Mouse (Mus musculus) lung, embryonic 14.5 days (tissue): Measurements from ENCODE around the gene Echs1. TPM values are rescaled to one million over a fixed set of nuclear protein-coding genes. Genes with fewer than 3 reads are reported as not detected.
"Not testable (repeated sequence)": the region's sequence is repeated elsewhere in the genome, so short reads cannot be mapped to it uniquely, and the experiment has no call there.

Source experiments
- ATAC-seq: fragments of 200-750 bp; cut with Nextera tagmentation; 2 replicates; pipeline ENCODE4 v1.8.0; 2017; ENCODE audit warnings: mild to moderate bottlenecking, moderate TSS enrichment, moderate library complexity; ENCODE audit not compliant: insufficient read depth
- DNase-seq: peaks from one replicate; pipeline ENCODE4 v3.0.0-alpha.2; 2015
- H3K27ac ChIP-seq: fragments of 300-500 bp; sonication (generic); 2 replicates; pipeline ENCODE4 v1.5.1; 2014; ENCODE audit warnings: low read depth, mild to moderate bottlenecking, moderate library complexity
- H3K27me3 ChIP-seq: fragments of 300-500 bp; sonication (generic); 2 replicates; pipeline ENCODE4 v1.6.1; 2014; ENCODE audit warnings: low read length, control low read depth; ENCODE audit not compliant: insufficient read depth
- H3K36me3 ChIP-seq: fragments of 300-500 bp; sonication (generic); 2 replicates; pipeline ENCODE4 v1.6.1; 2014; ENCODE audit warnings: control low read depth; ENCODE audit not compliant: insufficient read depth
- H3K4me1 ChIP-seq: fragments of 300-500 bp; sonication (generic); 2 replicates; pipeline ENCODE4 v1.6.1; 2014; ENCODE audit warnings: antibody characterized with exemption, control low read depth; ENCODE audit not compliant: insufficient read depth
- H3K4me2 ChIP-seq: fragments of 300-500 bp; sonication (generic); 2 replicates; pipeline ENCODE4 v1.6.1; 2014; ENCODE audit warnings: mild to moderate bottlenecking
- H3K4me3 ChIP-seq: fragments of 300-500 bp; sonication (generic); 2 replicates; pipeline ENCODE4 v1.5.1; 2014; ENCODE audit warnings: low read depth, low read length
- H3K9ac ChIP-seq: fragments of 300-500 bp; sonication (generic); 2 replicates; pipeline ENCODE4 v1.6.1; 2014
- H3K9me3 ChIP-seq: fragments of 300-500 bp; sonication (generic); 2 replicates; pipeline ENCODE4 v1.6.1; 2016; ENCODE audit warnings: low read depth, low read length, control low read depth
- CTCF ChIP-seq: IDR thresholded peaks from 2 replicates; pipeline ENCODE4 v1.5.1; 2016; ENCODE audit warnings: antibody characterized with exemption, low read depth
- WGBS: fragments of 180-500 bp; shearing (Covaris S2); extraction: QIAGEN DNeasy Blood & Tissue Kit; methylation state at CpG from one replicate; pipeline ENCODE4 v1.1.7; 2014; 5-methylcytosine and 5-hydroxymethylcytosine counted together
- polyA plus RNA-seq: library from polyadenylated mRNA; unstranded; fragments of >200 nt; fragmentation: Nextera tagmentation; extraction: Ambion mirVana; gene quantifications from 2 replicates; pipeline ENCODE4 v1.2.1, GENCODE M21; 2014

Gene Echs1
- polyA plus RNA-seq, 1 experiment from 2014 or later: 148 TPM

DNA sequence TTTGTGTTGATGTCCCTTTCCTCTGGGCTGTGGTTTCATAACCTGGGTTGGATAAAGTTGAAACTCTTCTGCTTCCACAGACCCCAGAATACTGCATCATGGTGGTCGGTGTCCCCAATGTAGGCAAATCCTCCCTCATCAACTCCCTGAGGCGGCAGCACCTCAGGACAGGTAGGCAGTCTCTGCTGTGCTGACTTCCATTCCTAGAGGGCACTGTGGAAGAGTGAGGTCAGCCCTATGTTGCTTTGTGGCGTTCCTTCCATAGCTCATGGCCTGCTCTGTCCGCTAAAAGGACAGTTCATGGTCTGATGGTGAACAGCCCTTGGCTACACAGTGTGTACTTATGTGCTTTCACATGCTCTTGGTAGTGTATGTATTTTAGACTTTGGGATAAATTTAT, 28.3 kb upstream of the Echs1 start:
- Histone ChIP-seq H3K27me3 (no peaks in the 10 kb centered on the region), H3K4me3 (no peak overlapping the region), H3K9ac (no peak overlapping the region), H3K4me2 (no peak overlapping the region), H3K36me3 (no peaks in the 10 kb centered on the region; the same call in 1 of the 2 replicates), H3K4me1 (no peaks in the 10 kb centered on the region), H3K9me3 (no peaks in the 10 kb centered on the region), H3K27ac (no peak overlapping the region)
- DNase-seq (no peak), ATAC-seq (no peak)
- WGBS: 78% methylated on average over 4 of the region's 4 CpGs
- TF ChIP-seq CTCF: no peak

DNA sequence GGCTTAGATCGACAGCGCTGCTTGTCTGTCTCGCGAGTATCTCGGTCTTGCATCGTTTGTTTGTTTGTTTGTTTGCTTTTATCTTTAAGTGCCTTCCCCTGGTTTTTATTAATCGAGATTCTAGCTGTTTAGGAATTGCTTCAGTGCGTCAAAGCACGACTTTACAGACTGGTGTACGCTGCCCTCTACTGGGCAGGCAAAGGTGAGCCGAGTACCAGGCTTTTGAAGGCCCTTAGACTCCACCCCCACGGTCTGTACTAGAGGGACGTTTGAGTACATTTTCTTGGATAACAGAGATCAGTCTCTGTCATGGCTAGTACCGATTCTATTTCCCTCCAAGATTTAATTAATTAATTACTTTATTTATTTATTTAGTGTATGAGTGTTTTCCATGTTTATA, 25.1 kb upstream of the Echs1 start:
- Histone ChIP-seq H3K36me3 (no peaks in the 10 kb centered on the region), H3K4me2 (no peak overlapping the region), H3K27me3 (no peaks in the 10 kb centered on the region), H3K9me3 (no peaks in the 10 kb centered on the region), H3K9ac (no peak overlapping the region), H3K4me3 (no peak overlapping the region), H3K4me1 (no peaks in the 10 kb centered on the region; the same call in 1 of the 2 replicates), H3K27ac (no peak overlapping the region)
- ATAC-seq (no peak), DNase-seq (peak; percentile 86)
- WGBS: 3% methylated on average over 14 of the region's 14 CpGs
- peak; percentile 71 for TF ChIP-seq CTCF

DNA sequence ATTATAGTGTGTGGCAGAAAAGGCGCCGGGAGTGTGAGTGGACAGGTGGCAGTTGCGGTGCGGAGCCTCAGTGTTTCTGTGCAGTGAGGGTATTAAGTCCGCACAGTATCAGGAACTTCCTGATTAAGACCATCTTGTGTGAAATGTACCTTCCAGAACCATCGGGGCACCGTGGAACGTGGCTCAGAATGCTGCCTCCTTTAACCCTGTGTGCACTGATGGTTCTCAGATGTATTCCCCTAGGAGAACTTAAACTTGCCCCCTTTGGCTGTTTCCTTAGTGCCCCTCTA, 21.7 kb upstream of the Echs1 start:
- no peaks in the 10 kb centered on the region; the same call in 1 of the 2 replicates for H3K4me1 ChIP-seq
- no peaks in the 10 kb centered on the region for H3K9me3 ChIP-seq
- ATAC-seq: no peak
- H3K27ac ChIP-seq: peak overlapping the region; percentile 65; the same call in 1 of the 2 replicates
- H3K27me3 ChIP-seq: no peaks in the 10 kb centered on the region
- no peak for DNase-seq
- under 1% methylated on average over 8 of the region's 8 CpGs for WGBS
- H3K4me3 ChIP-seq: peak overlapping the region; percentile 77
- peak overlapping the region; percentile 84 for H3K9ac ChIP-seq
- 0 out of 2 replicates have a peak, but pooled peaks cover 4% of the 10 kb centered on the region for H3K36me3 ChIP-seq
- TF ChIP-seq CTCF: no peak
- peak overlapping the region; percentile 86 for H3K4me2 ChIP-seq

DNA sequence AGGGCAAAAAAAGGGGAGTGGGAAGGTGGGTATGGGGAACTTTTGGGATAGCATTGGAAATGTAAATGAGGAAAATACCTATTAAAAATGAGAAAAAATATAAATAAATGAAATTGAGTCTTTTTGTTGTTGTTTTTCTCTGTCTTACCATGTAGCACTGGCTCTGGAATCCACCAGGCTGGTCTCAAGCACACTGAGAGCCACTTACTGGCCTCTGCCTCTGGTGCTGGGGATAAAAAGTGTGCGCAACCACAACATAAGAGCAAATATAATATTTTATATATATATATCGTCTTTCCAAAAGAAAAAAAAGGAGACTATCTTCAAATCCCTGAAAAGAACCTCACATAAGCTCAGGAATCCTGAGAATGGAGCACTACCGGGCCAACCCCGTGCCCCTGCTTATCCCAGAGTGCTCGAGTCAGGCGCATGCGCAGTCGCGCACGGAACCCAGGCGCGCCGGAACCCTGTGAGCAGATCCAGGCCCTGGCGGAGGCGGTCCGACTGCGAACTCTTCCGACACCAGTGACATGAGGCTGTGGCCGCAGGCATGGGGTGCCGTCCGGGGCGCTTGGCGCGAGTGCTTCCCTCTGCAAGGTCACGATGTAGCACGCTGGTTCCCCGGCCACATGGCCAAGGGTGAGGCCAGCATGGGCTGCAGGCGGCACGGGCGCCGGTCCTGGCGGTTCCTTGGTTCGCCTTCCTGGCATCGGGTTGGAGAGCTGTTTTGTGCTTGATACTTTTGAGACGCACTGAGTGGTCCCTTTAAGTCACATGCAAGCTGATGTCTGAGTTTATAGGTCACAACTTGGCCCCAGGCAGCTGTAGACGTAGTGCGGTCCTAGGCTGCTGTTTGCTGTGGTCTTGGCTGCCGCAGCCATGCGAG, 21.1 kb upstream of the Echs1 start, which contains the start of gene Mtg1:
TSS of gene Mtg1 (plus strand) at position 430 of the 886 bp plus-strand sequence.
- 2% methylated on average over 39 of the region's 39 CpGs for WGBS
- H3K9me3 ChIP-seq: no peaks in the 10 kb centered on the region
- peak within 1 kb of the TSS; percentile 86 for H3K4me2 ChIP-seq
- no peaks in the 10 kb centered on the region for H3K27me3 ChIP-seq
- peak; percentile 99 for ATAC-seq
- H3K4me3 ChIP-seq: peak within 1 kb of the TSS; percentile 77
- peak within 1 kb of the TSS; percentile 84 for H3K9ac ChIP-seq
- peaks cover 6% of the 10 kb centered on the region; the same call in 1 of the 2 replicates for H3K36me3 ChIP-seq
- no peaks in the 10 kb centered on the region; the same call in 1 of the 2 replicates for H3K4me1 ChIP-seq
- no peak for TF ChIP-seq CTCF
- peak within 1 kb of the TSS; percentile 65; the same call in 1 of the 2 replicates for H3K27ac ChIP-seq
- DNase-seq: peak; percentile 98

DNA sequence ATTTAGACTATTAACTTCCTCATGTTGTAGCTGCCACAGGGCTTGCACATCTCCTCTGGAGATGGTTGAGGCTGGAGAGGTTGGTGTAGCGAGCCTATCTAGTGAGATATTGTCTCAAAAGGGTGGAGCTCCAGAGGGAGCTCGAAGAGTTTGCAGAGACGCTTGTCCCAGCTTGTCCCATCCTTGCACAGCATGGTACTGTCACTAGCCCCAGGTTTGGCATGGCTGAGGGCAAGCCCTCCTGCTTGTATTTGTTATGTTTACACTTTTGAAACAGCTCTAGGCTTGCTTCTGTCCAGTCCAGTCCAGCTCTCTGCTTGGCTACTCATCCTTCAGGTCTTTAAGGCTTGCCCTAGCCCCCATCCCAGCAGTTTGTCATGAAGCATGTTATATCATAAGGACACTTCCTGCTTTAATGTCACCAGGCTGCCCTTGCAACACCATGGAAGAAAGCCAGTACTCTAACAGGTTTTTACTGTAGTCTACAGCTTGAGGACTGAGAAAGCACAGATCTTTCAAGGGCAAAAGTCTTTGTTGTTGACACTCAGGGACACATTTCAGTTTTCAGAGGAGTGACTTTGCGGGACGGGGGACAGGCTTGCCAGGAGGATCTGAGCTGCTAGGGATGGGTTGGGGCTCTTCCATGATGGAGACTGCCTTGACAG, 19.0 kb upstream of the Echs1 start:
- no peak for ATAC-seq
- no peak overlapping the region for H3K9ac ChIP-seq
- DNase-seq: no peak
- WGBS: 84% methylated on average over 5 of the region's 5 CpGs
- no peak overlapping the region for H3K4me3 ChIP-seq
- H3K9me3 ChIP-seq: no peaks in the 10 kb centered on the region
- no peak overlapping the region for H3K27ac ChIP-seq
- H3K36me3 ChIP-seq: peaks cover 14% of the 10 kb centered on the region; the same call in 1 of the 2 replicates
- TF ChIP-seq CTCF: no peak
- H3K4me1 ChIP-seq: no peaks in the 10 kb centered on the region; the same call in 1 of the 2 replicates
- no peak overlapping the region for H3K4me2 ChIP-seq
- H3K27me3 ChIP-seq: no peaks in the 10 kb centered on the region

DNA sequence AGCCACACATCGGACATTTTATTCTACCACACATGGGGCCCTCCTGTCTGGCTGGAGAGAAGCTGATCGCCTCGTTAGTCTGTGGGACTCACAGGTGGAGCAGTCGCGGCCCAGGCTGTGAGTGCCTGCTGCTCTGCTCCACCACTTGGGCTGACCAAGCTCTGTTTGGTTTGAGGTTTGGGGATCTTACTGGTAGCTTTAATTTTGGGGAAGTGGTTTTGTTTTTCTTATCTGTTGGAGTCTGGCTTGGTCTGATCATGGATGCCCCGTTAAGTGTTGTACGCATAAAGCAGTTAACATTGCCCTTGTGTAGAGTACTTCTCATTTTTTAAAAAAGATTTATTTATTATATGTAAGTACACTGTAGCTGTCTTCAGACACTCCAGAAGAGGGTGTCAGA, 17.8 kb upstream of the Echs1 start:
- H3K27ac ChIP-seq, H3K9me3 ChIP-seq, H3K4me3 ChIP-seq, H3K4me1 ChIP-seq, H3K4me2 ChIP-seq, DNase-seq, ATAC-seq, H3K27me3 ChIP-seq, H3K9ac ChIP-seq: not testable (repeated sequence)
- peaks cover 16% of the 10 kb centered on the region; the same call in 1 of the 2 replicates for H3K36me3 ChIP-seq
- WGBS: 93% methylated on average over 7 of the region's 7 CpGs

DNA sequence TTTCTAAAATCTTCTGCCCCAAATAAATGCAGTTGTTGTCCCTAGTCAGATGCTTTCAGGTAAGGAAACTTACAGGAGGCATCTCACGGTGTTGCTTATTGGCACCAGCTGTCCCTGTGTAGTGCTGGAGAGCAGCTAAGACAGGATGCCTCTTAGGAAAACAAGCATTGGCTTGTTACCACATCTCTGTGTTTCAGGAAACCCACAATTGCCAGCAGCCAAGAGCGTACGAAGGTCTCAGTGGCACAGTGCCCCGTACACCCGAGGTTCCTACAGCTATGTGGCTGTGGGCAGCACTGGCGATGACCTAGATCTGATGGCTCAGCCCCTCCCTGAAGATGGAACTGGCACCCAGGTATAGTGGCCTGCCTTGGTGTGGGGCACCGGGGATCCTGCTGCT, 15.9 kb upstream of the Echs1 start:
- H3K36me3 ChIP-seq: peaks cover 16% of the 10 kb centered on the region; the same call in 1 of the 2 replicates
- 94% methylated on average over 7 of the region's 7 CpGs for WGBS
- H3K4me3 ChIP-seq, H3K27me3 ChIP-seq, H3K4me1 ChIP-seq, H3K9me3 ChIP-seq, H3K4me2 ChIP-seq, H3K27ac ChIP-seq, DNase-seq, ATAC-seq, H3K9ac ChIP-seq: not testable (repeated sequence)
